8 mouse cellular contexts compared by ENCODE assay signal in genomic region chr1:189343301-189344251, GRCm38 (mm10). TPM values are rescaled to one million over a fixed set of nuclear protein-coding genes. Genes with fewer than 3 reads are reported as not detected.
DNase-seq lines count a peak whose midpoint lies in the region; ATAC-seq and TF ChIP-seq lines count a peak whose summit lies in the region.

No protein-coding gene starts in this region.

- no peaks in the 10 kb centered on the region for H3K9me3 ChIP-seq in hindbrain, embryonic 15.5 days
- H3K9me3 ChIP-seq in limb, embryonic 11.5 days (ENCODE audit: control insufficient read depth, low read length) = 0 out of 2 replicates have a peak, but pooled peaks cover 2% of the 10 kb centered on the region
- no peaks in the 10 kb centered on the region for H3K9me3 ChIP-seq in midbrain, embryonic 14.5 days (ENCODE audit: control insufficient read depth, low read length)

- peak; percentile 32 for DNase-seq in gastrocnemius, adult 2 months
- no peak for DNase-seq in gastrocnemius, postnatal 36 days
- peak; percentile 25 to 32 for DNase-seq in cerebellum, adult 18-20 months
- DNase-seq in frontal cortex, adult 2 months (ENCODE audit: extremely low spot score in 1 of 2, low spot score in 1 of 2) = peak; percentile 14 to 55
- DNase-seq in limb, embryonic 11.5 days (ENCODE audit: low spot score) = peak; percentile 58
- DNase-seq in midbrain, embryonic 14.5 days = peak; percentile 75
- peak; percentile 22 for DNase-seq in urinary bladder, postnatal 14 days (ENCODE audit: low spot score)

- peaks cover 6% of the 10 kb centered on the region for H3K36me3 ChIP-seq in hindbrain, embryonic 15.5 days
- H3K36me3 ChIP-seq in limb, embryonic 11.5 days (ENCODE audit: control insufficient read depth, insufficient read depth, low read length) = no peaks in the 10 kb centered on the region
- no peaks in the 10 kb centered on the region for H3K36me3 ChIP-seq in midbrain, embryonic 14.5 days (ENCODE audit: control insufficient read depth, insufficient read depth, low read length)

- H3K27ac ChIP-seq in gastrocnemius, adult 2 months = peak overlapping the region; percentile 51
- peak overlapping the region; percentile 80 for H3K27ac ChIP-seq in hindbrain, embryonic 15.5 days (replicated peaks)
- no peak overlapping the region for H3K27ac ChIP-seq in limb, embryonic 11.5 days (replicated peaks; ENCODE audit: low read depth, low read length)
- H3K27ac ChIP-seq in midbrain, embryonic 14.5 days (replicated peaks; ENCODE audit: low read depth, low read length) = peak overlapping the region; percentile 83

- peaks cover 20% of the 10 kb centered on the region for H3K4me1 ChIP-seq in hindbrain, embryonic 15.5 days (replicated peaks)
- no peaks in the 10 kb centered on the region for H3K4me1 ChIP-seq in limb, embryonic 11.5 days (ENCODE audit: control insufficient read depth, insufficient read depth, low read length)
- peaks cover 10% of the 10 kb centered on the region; the same call in 1 of the 2 replicates for H3K4me1 ChIP-seq in midbrain, embryonic 14.5 days (ENCODE audit: control insufficient read depth, insufficient read depth, low read length)

- H3K9ac ChIP-seq in hindbrain, embryonic 15.5 days = peak overlapping the region; percentile 78
- H3K9ac ChIP-seq in limb, embryonic 11.5 days (ENCODE audit: low read length) = peak overlapping the region; percentile 77
- H3K9ac ChIP-seq in midbrain, embryonic 14.5 days (replicated peaks; ENCODE audit: low read length) = peak overlapping the region; percentile 97

- intact Hi-C loops in gastrocnemius, adult 2 months (cut with DNase I) = no loop called here
- intact Hi-C loops in gastrocnemius, postnatal 36 days (cut with DNase I) = no loop called here

- peak overlapping the region; percentile 75 for H3K4me3 ChIP-seq in gastrocnemius, adult 2 months
- H3K4me3 ChIP-seq in hindbrain, embryonic 15.5 days = peak overlapping the region; percentile 88
- peak overlapping the region; percentile 50 for H3K4me3 ChIP-seq in limb, embryonic 11.5 days (ENCODE audit: low read depth, low read length)
- H3K4me3 ChIP-seq in midbrain, embryonic 14.5 days (replicated peaks; ENCODE audit: low read depth, low read length) = peak overlapping the region; percentile 70

- H3K4me2 ChIP-seq in hindbrain, embryonic 15.5 days = peak overlapping the region; percentile 73
- peak overlapping the region; percentile 98 for H3K4me2 ChIP-seq in limb, embryonic 11.5 days (ENCODE audit: low read depth, severe bottlenecking)
- peak overlapping the region; percentile 70 for H3K4me2 ChIP-seq in midbrain, embryonic 14.5 days (ENCODE audit: low read length)

- no peaks in the 10 kb centered on the region for H3K27me3 ChIP-seq in hindbrain, embryonic 15.5 days
- H3K27me3 ChIP-seq in limb, embryonic 11.5 days (ENCODE audit: control insufficient read depth, insufficient read depth, low read length) = peaks cover 7% of the 10 kb centered on the region
- H3K27me3 ChIP-seq in midbrain, embryonic 14.5 days (ENCODE audit: control insufficient read depth, insufficient read depth, low read length) = no peaks in the 10 kb centered on the region

- under 1% methylated on average over 62 of the region's 82 CpGs for WGBS in hindbrain, embryonic 15.5 days
- WGBS in limb, embryonic 11.5 days = under 1% methylated on average over 43 of the region's 82 CpGs
- WGBS in midbrain, embryonic 14.5 days = under 1% methylated on average over 75 of the region's 82 CpGs

- peak; percentile 82 for ATAC-seq in hindbrain, embryonic 15.5 days (ENCODE audit: low FRiP score, low read depth)
- ATAC-seq in limb, embryonic 11.5 days (ENCODE audit: insufficient number of reproducible peaks, low FRiP score, low TSS enrichment, low read depth) = peak; percentile 72; the same call in 1 of the 2 replicates
- ATAC-seq in midbrain, embryonic 14.5 days (ENCODE audit: low FRiP score, low TSS enrichment) = peak; percentile 83

- no peak for TF ChIP-seq CTCF in gastrocnemius, adult 2 months (IDR thresholded peaks at IDR 0.05)

RNA-seq across cellular contexts. Expression of gene Kcnk2, which starts 58.5 kb away (rescaled TPM):
- total RNA-seq in gastrocnemius, adult 2 months (2021) = 1 to 10 TPM in 1 of 2 experiments, under 1 TPM in 1; 0.84 to 2.0 TPM
- total RNA-seq in gastrocnemius, postnatal 36 days (2021) = 1 to 10 TPM; 1.6 to 1.9 TPM
- 29.3 and 40.1 TPM in 2 replicates for polyA plus RNA-seq in frontal cortex, adult 2 months (2012; rRNA removed)
- polyA plus RNA-seq in hindbrain, embryonic 15.5 days (2015; fragmentation: Nextera tagmentation; extraction: Ambion mirVana) = 19.8 and 20.2 TPM in 2 replicates
- polyA plus RNA-seq in limb, embryonic 11.5 days (2014; fragmentation: Nextera tagmentation; extraction: Ambion mirVana) = 2.4 and 2.6 TPM in 2 replicates
- polyA plus RNA-seq in midbrain, embryonic 14.5 days (2014; fragmentation: Nextera tagmentation; extraction: Ambion mirVana) = 19.4 and 23.8 TPM in 2 replicates

Comparison
In these comparisons a context has a peak if more than half of its experiments do, and no peak if none do; other contexts are left out.
1. DNase-seq: peak in gastrocnemius, adult 2 months (single experiment), cerebellum, adult 18-20 months (2 of 2), frontal cortex, adult 2 months (2 of 2), limb, embryonic 11.5 days (single experiment), midbrain, embryonic 14.5 days (single experiment) and urinary bladder, postnatal 14 days (single experiment); none in gastrocnemius, postnatal 36 days (0 of 2).
2. Peak in every context shown above with its lines, with median percentiles within 50 percentile points of each other: H3K4me3 ChIP-seq, ATAC-seq, H3K4me2 ChIP-seq and H3K9ac ChIP-seq.